In genomic region chr6:135011734-135012116, GRCm38 (mm10) we compare ENCODE assay signal across 8 mouse cellular contexts. TPM values are rescaled to one million over a fixed set of nuclear protein-coding genes. Genes with fewer than 3 reads are reported as not detected.
DNase-seq lines count a peak whose midpoint lies in the region; ATAC-seq lines count a peak whose summit lies in the region.

No protein-coding gene starts in this region.

- no peak overlapping the region for H3K27ac ChIP-seq in kidney, embryonic 16.5 days (ENCODE audit: low read length)
- H3K27ac ChIP-seq in embryonic facial prominence, embryonic 10.5 days (replicated peaks), result peak overlapping the region; percentile 84
- H3K27ac ChIP-seq in midbrain, embryonic 16.5 days (ENCODE audit: low read length), result no peak overlapping the region

- H3K27me3 ChIP-seq in kidney, embryonic 16.5 days (ENCODE audit: insufficient read depth, low read length), result no peaks in the 10 kb centered on the region
- no peaks in the 10 kb centered on the region for H3K27me3 ChIP-seq in embryonic facial prominence, embryonic 10.5 days (replicated peaks; ENCODE audit: low read depth, poor library complexity, severe bottlenecking)
- H3K27me3 ChIP-seq in midbrain, embryonic 16.5 days (ENCODE audit: control insufficient read depth, insufficient read depth, low read depth, low read length), result no peaks in the 10 kb centered on the region

- 1% methylated on average over 14 of the region's 14 CpGs for WGBS in kidney, embryonic 16.5 days
- 2% methylated on average over 14 of the region's 14 CpGs for WGBS in embryonic facial prominence, embryonic 10.5 days
- 1% methylated on average over 14 of the region's 14 CpGs for WGBS in midbrain, embryonic 16.5 days

- no peak for DNase-seq in kidney, postnatal 25 days
- no peak for DNase-seq in embryonic facial prominence, embryonic 10.5 days (ENCODE audit: low spot score)
- no peak for DNase-seq in layer of hippocampus, adult 11-12 months (ENCODE audit: low spot score)
- DNase-seq in ovary, postnatal 10 days (ENCODE audit: low spot score), result no peak
- no peak for DNase-seq in thymus, postnatal 36 days

- peak; percentile 66 for ATAC-seq in kidney, embryonic 16.5 days (ENCODE audit: low FRiP score, low TSS enrichment)
- peak; percentile 55 for ATAC-seq in inflammation-experienced regulatory T-cells, adult 6 months
- peak; percentile 74 for ATAC-seq in midbrain, embryonic 16.5 days

- H3K4me2 ChIP-seq in kidney, embryonic 16.5 days (replicated peaks; ENCODE audit: low read depth, low read length), result peak overlapping the region; percentile 78
- H3K4me2 ChIP-seq in midbrain, embryonic 16.5 days (ENCODE audit: low read length), result peak overlapping the region; percentile 73

- peaks cover 25% of the 10 kb centered on the region for H3K36me3 ChIP-seq in kidney, embryonic 16.5 days (ENCODE audit: insufficient read depth, low read length)
- peaks cover 37% of the 10 kb centered on the region for H3K36me3 ChIP-seq in embryonic facial prominence, embryonic 10.5 days (replicated peaks)
- peaks cover 7% of the 10 kb centered on the region for H3K36me3 ChIP-seq in midbrain, embryonic 16.5 days (ENCODE audit: control insufficient read depth, insufficient read depth, low read length)

- no peaks in the 10 kb centered on the region for H3K9me3 ChIP-seq in kidney, embryonic 16.5 days (ENCODE audit: low read length)
- no peaks in the 10 kb centered on the region for H3K9me3 ChIP-seq in embryonic facial prominence, embryonic 10.5 days
- H3K9me3 ChIP-seq in midbrain, embryonic 16.5 days (replicated peaks; ENCODE audit: control insufficient read depth, low read length, poor library complexity, severe bottlenecking), result no peaks in the 10 kb centered on the region

- peaks cover 5% of the 10 kb centered on the region for H3K4me1 ChIP-seq in kidney, embryonic 16.5 days (ENCODE audit: insufficient read depth, low read length)
- H3K4me1 ChIP-seq in embryonic facial prominence, embryonic 10.5 days, result peaks cover 11% of the 10 kb centered on the region
- H3K4me1 ChIP-seq in midbrain, embryonic 16.5 days (ENCODE audit: control insufficient read depth, insufficient read depth, low read length), result peaks cover 6% of the 10 kb centered on the region

- H3K4me3 ChIP-seq in kidney, embryonic 16.5 days (ENCODE audit: low read length), result peak overlapping the region; percentile 70
- peak overlapping the region; percentile 90 for H3K4me3 ChIP-seq in embryonic facial prominence, embryonic 10.5 days
- peak overlapping the region; percentile 60 for H3K4me3 ChIP-seq in midbrain, embryonic 16.5 days (ENCODE audit: low read depth, low read length)

- peak overlapping the region; percentile 74 for H3K9ac ChIP-seq in kidney, embryonic 16.5 days (replicated peaks; ENCODE audit: low read length)
- H3K9ac ChIP-seq in midbrain, embryonic 16.5 days (ENCODE audit: low read depth, low read length), result peak overlapping the region; percentile 71

RNA-seq across cellular contexts. Expression of gene Ddx47, which starts 0.3 kb away (rescaled TPM):
- polyA plus RNA-seq in kidney, embryonic 16.5 days (2015; fragmentation: Nextera tagmentation; extraction: Ambion mirVana), result 126 TPM in 2 replicates
- 113 and 117 TPM in 2 replicates for polyA plus RNA-seq in embryonic facial prominence, embryonic 10.5 days (2016; fragmentation: Nextera tagmentation; extraction: Ambion mirVana)
- polyA plus RNA-seq in inflammation-experienced regulatory T-cells, adult 6 months (2017; shearing (Covaris generic)), result 100 to 1,000 TPM; 133 to 189 (median 188) TPM
- 75.1 and 78.2 TPM in 2 replicates for polyA plus RNA-seq in midbrain, embryonic 16.5 days (2015; fragmentation: Nextera tagmentation; extraction: Ambion mirVana)

RNA-seq across cellular contexts. Expression of gene Apold1, which starts 30.2 kb away (rescaled TPM):
- polyA plus RNA-seq in kidney, embryonic 16.5 days (2015; fragmentation: Nextera tagmentation; extraction: Ambion mirVana), result 3.7 and 4.4 TPM in 2 replicates
- 2.6 and 2.7 TPM in 2 replicates for polyA plus RNA-seq in embryonic facial prominence, embryonic 10.5 days (2016; fragmentation: Nextera tagmentation; extraction: Ambion mirVana)
- under 1 TPM in 2 of 3 experiments, not detected in 1; 0.09 to 0.33 TPM for polyA plus RNA-seq in inflammation-experienced regulatory T-cells, adult 6 months (2017; shearing (Covaris generic))
- polyA plus RNA-seq in midbrain, embryonic 16.5 days (2015; fragmentation: Nextera tagmentation; extraction: Ambion mirVana), result 4.2 and 5.5 TPM in 2 replicates

RNA-seq across cellular contexts. Expression of gene Gprc5a, which starts 53.7 kb away (rescaled TPM):
- polyA plus RNA-seq in kidney, embryonic 16.5 days (2015; fragmentation: Nextera tagmentation; extraction: Ambion mirVana), result 14.3 and 16.7 TPM in 2 replicates
- polyA plus RNA-seq in embryonic facial prominence, embryonic 10.5 days (2016; fragmentation: Nextera tagmentation; extraction: Ambion mirVana), result 2.5 and 2.8 TPM in 2 replicates
- under 1 TPM; 0.28 to 0.73 (median 0.59) TPM for polyA plus RNA-seq in inflammation-experienced regulatory T-cells, adult 6 months (2017; shearing (Covaris generic))
- polyA plus RNA-seq in midbrain, embryonic 16.5 days (2015; fragmentation: Nextera tagmentation; extraction: Ambion mirVana), result 0.12 and 0.20 TPM in 2 replicates
